Mouse (Mus musculus) neural tube, postnatal 0 days (tissue): ENCODE data around the gene Olfr869. TPM values are rescaled to one million over a fixed set of nuclear protein-coding genes. Genes with fewer than 3 reads are reported as not detected.

ENCODE experiments used
- polyA plus RNA-seq: library from polyadenylated mRNA; unstranded; fragments of >200 nt; fragmentation: Nextera tagmentation; extraction: Ambion mirVana; gene quantifications from 2 replicates; pipeline ENCODE4 v1.2.1, GENCODE M21; 2015

The Olfr869 gene
- polyA plus RNA-seq, result not detected in 2 replicates

GRCm38 (mm10) chr9:20128709-20129108 is at the start of gene Olfr869:
Gene Olfr869, plus strand, starts transcription at chr9:20129009.

GRCm38 (mm10) chr9:20098326-20098725 is 30.5 kb upstream of the Olfr869 start, which contains the start of gene Olfr868:
Gene Olfr868, plus strand, starts transcription at chr9:20098626.

GRCm38 (mm10) chr9:20173957-20174356 is 45.1 kb downstream of the Olfr869 start, which contains the start of gene Olfr870:
Gene Olfr870, minus strand, starts transcription at chr9:20174057.

Other genes with a start within 250 kb of the Olfr869 start
- not detected in 2 replicates for gene Olfr862, start 241.0 kb upstream of the Olfr869 start, polyA plus RNA-seq
- 0.17 and 0.19 TPM in 2 replicates for gene Olfr77, start 212.1 kb upstream of the Olfr869 start, polyA plus RNA-seq
- not detected in 2 replicates for gene Olfr866, start 101.0 kb upstream of the Olfr869 start, polyA plus RNA-seq
- not detected in 2 replicates for gene Olfr867, start 71.4 kb upstream of the Olfr869 start, polyA plus RNA-seq
- not detected in 2 replicates for gene Olfr868, start 30.4 kb upstream of the Olfr869 start, polyA plus RNA-seq
- gene Olfr870, start 45.0 kb downstream of the Olfr869 start, polyA plus RNA-seq, result not detected in 2 replicates
- gene Olfr871, start 83.2 kb downstream of the Olfr869 start, polyA plus RNA-seq, result not detected in 2 replicates
- not detected in 2 replicates for gene Olfr872, start 108.1 kb downstream of the Olfr869 start, polyA plus RNA-seq
- gene Olfr39, start 153.3 kb downstream of the Olfr869 start, polyA plus RNA-seq, result not detected in 2 replicates
- not detected in 2 replicates for gene Olfr873, start 169.5 kb downstream of the Olfr869 start, polyA plus RNA-seq
- gene Olfr18, start 207.1 kb downstream of the Olfr869 start, polyA plus RNA-seq, result not detected in 2 replicates